Mouse (Mus musculus) spleen, adult 2 months (tissue): ENCODE measurements around the gene Clrn2. TPM values are rescaled to one million over a fixed set of nuclear protein-coding genes. Genes with fewer than 3 reads are reported as not detected.
A peak's percentile ranks its signal among the peaks of the same experiment; 100 is the strongest.

Experiments
- DNase-seq, 2 experiments: peaks; one replicate each; pipeline versions ENCODE4 v3.0.0 to v3.0.0-alpha.2; 2012 to 2021; ENCODE audit warnings: low spot score in 2 of 2, low read depth in 1 of 2
- H3K27ac ChIP-seq: fragments of 200-500 bp; 2 replicates; pipeline ENCODE4 v1.5.1; 2012; ENCODE audit warnings: low read length, inconsistent platforms; ENCODE audit not compliant: insufficient read depth
- H3K27me3 ChIP-seq: fragments of 200-500 bp; 2 replicates; pipeline ENCODE4 v1.6.1; 2012; ENCODE audit warnings: mild to moderate bottlenecking, moderate library complexity, low read length, inconsistent platforms; ENCODE audit not compliant: control insufficient read depth, insufficient read depth
- H3K36me3 ChIP-seq: fragments of 200-500 bp; 2 replicates; pipeline ENCODE4 v1.6.1; 2012; ENCODE audit warnings: mild to moderate bottlenecking, low read length, inconsistent platforms; ENCODE audit not compliant: control insufficient read depth, insufficient read depth
- H3K4me1 ChIP-seq: fragments of 200-500 bp; 2 replicates; pipeline ENCODE4 v1.6.1; 2011; ENCODE audit warnings: inconsistent platforms; ENCODE audit not compliant: control insufficient read depth, insufficient read depth, insufficient read length
- H3K4me3 ChIP-seq: fragments of 200-500 bp; 2 replicates; pipeline ENCODE4 v1.5.1; 2011; ENCODE audit warnings: mild to moderate bottlenecking, inconsistent platforms; ENCODE audit not compliant: insufficient read depth, insufficient read length; ENCODE audit errors: extremely low read depth
- CTCF ChIP-seq: fragments of 200-500 bp; IDR thresholded peaks from 2 replicates; pipeline ENCODE4 v1.5.1; 2011; ENCODE audit warnings: mild to moderate bottlenecking, inconsistent platforms; ENCODE audit not compliant: insufficient read depth, insufficient read length, insufficient replicate concordance; ENCODE audit errors: extremely low read depth
- POLR2A ChIP-seq: fragments of 200-500 bp; IDR thresholded peaks from 2 replicates; pipeline ENCODE4 v1.6.1; 2011; ENCODE audit warnings: low read depth, low read length, inconsistent platforms
- WGBS: fragments of 180-500 bp; shearing (Covaris S2); methylation state at CpG from one replicate; pipeline ENCODE4 v1.1.7; 2018; 5-methylcytosine and 5-hydroxymethylcytosine counted together
- polyA plus RNA-seq: library from polyadenylated mRNA; depleted of rRNA; stranded (reverse); fragments of >200 nt; gene quantifications from 2 replicates; pipeline ENCODE4 v1.2.3, GENCODE M21; 2012; rRNA removed

The Clrn2 gene
- polyA plus RNA-seq, result not detected in 2 replicates

DNA sequence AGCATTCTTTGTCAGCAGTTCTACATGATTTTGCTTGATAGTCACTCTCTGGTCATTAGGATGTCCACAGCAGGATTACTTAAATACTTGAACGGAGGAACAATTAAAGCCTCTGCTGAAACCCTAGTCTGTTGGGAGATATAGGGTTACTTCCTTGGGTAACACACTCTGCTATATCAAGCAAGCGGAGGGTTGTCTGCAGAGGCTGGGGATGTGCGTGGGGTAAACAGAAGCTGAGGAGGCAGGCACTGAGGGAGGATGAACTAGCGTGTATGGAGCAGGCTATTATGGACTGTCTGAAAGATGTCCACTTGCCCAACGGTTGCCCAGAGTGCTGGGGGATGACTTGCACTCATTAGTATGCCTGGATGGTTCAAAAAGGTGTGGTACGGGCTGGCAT, at the start of gene Clrn2:
Gene Clrn2 (plus strand): TSS at position 301 of the 400 bp plus-strand sequence.
- TF ChIP-seq POLR2A (no peak), CTCF (no peak)
- Histone ChIP-seq H3K27ac (no peak within 1 kb of the TSS), H3K27me3 (no peaks in the 10 kb centered on the region; the same call in none of the 2 replicates), H3K4me1 (peaks cover 3% of the 10 kb centered on the region; the same call in 1 of the 2 replicates), H3K36me3 (no peaks in the 10 kb centered on the region), H3K4me3 (no peak within 1 kb of the TSS)
- no peak for DNase-seq
- WGBS, result 76% methylated on average over 6 of the region's 6 CpGs

DNA sequence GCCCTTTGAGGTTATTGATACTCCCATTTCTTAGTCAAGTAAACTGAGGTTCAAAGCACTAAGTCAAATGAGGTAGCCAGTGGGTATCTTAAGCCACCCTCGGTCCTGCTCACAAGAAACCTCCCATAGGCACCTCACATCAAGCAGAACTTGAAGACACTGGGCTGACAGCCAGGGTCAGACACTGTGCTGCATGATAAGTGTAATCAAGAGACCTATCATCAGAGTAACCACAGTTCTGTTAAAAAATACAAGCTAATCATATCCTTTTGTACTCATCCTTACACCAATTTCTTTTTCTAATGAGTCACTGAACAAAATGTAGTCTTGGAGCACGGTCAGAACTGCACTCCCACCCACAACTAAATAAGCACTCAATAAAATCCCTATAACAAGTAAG, 47.4 kb upstream of the Clrn2 start:
- H3K27ac ChIP-seq, result no peak overlapping the region
- H3K4me1 ChIP-seq, result no peaks in the 10 kb centered on the region
- TF ChIP-seq POLR2A, result no peak
- no peak for TF ChIP-seq CTCF
- no peak overlapping the region for H3K4me3 ChIP-seq
- no peaks in the 10 kb centered on the region for H3K36me3 ChIP-seq
- H3K27me3 ChIP-seq, result no peaks in the 10 kb centered on the region
- 81% methylated on average over 2 of the region's 2 CpGs for WGBS
- no peak for DNase-seq

DNA sequence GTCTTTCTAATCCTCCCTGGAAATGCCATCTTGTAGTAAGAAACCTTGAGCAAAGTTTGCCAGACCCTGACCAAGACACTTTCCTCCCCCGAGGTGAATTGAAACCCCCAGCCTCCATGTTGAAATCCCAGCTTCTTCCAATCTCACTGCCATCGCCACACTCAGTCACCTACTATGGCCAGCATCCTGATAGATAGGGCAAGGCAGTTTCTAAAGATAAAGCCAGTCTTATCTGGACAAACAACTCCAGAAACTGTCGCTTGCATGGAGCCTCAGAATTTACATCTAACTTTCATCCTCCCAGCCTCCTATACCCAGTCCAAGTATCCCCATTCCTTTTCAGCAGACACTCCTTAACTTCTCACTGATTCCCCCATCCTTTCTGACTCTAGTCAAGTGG, 37.1 kb upstream of the Clrn2 start:
- Histone ChIP-seq H3K36me3 (no peaks in the 10 kb centered on the region), H3K4me3 (no peak overlapping the region), H3K4me1 (no peaks in the 10 kb centered on the region), H3K27me3 (no peaks in the 10 kb centered on the region), H3K27ac (no peak overlapping the region)
- DNase-seq, result no peak
- 83% methylated on average over 3 of the region's 3 CpGs for WGBS
- TF ChIP-seq CTCF (no peak), POLR2A (no peak)

DNA sequence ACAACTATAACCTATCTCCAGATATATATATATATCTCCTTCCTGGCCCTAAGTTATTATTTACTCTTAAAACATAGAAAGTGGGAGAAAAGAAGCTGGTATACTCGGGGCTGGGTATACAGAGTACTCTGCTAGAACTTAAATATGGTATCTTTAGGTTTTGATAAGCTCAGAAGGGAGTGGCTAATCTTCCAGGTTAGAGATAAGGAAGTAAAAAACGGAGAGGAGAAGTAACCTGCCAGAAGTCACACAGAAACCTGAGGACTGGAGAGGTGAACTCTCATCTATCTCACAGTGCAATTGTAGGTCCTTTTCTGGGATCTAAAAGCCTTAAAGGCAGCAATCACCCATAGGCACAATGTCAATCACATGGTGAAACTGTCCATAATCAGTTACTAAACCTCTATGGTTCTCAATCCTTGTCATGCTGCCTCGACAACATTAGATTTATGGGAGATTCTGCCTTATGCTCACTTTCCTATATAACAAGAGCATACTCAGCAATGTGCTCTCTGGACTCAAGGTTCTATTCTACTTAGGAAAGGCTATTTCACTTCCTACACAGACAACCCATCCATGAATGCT, 35.6 kb upstream of the Clrn2 start:
- H3K4me3 ChIP-seq, result no peak overlapping the region
- no peak overlapping the region for H3K27ac ChIP-seq
- TF ChIP-seq CTCF (no peak), POLR2A (no peak)
- no peaks in the 10 kb centered on the region for H3K27me3 ChIP-seq
- no peaks in the 10 kb centered on the region for H3K36me3 ChIP-seq
- no peaks in the 10 kb centered on the region for H3K4me1 ChIP-seq
- 53% methylated on average over 3 of the region's 3 CpGs for WGBS
- no peak for DNase-seq

DNA sequence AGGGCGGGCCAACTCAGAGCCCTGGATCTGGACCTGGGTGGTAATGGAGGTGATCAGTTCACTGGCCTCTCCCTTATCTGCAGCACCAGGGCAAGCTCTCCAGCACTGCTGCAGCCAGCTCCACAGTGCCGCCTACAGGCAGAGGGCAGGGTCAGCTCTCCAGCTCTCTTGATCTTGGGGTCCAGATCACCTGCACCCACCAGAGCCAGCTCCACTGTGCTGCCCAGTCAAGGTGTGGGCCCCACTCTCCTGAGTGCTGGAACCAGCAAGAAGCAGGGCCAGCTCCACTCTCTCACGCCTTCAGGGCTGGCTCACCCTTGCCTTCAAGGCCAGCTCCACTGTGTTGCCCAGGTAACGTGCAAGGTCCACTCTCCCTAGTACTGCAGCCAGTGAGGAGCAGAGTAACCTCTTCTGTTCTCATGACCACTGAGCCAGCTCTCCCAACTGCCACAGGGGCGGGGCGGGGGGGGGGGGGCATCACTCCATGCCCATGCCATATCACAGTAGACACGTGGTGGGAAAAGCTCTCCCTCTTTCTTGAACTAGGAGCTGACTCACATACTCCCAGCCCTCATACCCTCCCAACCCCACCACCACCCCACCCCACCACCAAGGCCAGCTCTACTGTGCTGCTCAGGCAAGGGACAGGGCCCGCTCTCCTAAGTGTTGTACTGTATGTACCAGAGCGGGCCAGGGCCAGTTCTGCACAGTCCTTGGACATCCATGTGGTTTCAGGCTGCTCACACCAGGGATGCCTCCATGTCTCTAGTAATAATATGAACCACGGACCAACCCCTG, 33.5 kb upstream of the Clrn2 start:
- no peak overlapping the region for H3K4me3 ChIP-seq
- H3K27me3 ChIP-seq, result no peaks in the 10 kb centered on the region
- no peaks in the 10 kb centered on the region for H3K36me3 ChIP-seq
- no peaks in the 10 kb centered on the region for H3K4me1 ChIP-seq
- WGBS, result 78% methylated on average over 10 of the region's 10 CpGs
- TF ChIP-seq POLR2A (no peak), CTCF (peak; percentile 29; the same call in 1 of the 2 replicates)
- DNase-seq, result no peak
- no peak overlapping the region for H3K27ac ChIP-seq

DNA sequence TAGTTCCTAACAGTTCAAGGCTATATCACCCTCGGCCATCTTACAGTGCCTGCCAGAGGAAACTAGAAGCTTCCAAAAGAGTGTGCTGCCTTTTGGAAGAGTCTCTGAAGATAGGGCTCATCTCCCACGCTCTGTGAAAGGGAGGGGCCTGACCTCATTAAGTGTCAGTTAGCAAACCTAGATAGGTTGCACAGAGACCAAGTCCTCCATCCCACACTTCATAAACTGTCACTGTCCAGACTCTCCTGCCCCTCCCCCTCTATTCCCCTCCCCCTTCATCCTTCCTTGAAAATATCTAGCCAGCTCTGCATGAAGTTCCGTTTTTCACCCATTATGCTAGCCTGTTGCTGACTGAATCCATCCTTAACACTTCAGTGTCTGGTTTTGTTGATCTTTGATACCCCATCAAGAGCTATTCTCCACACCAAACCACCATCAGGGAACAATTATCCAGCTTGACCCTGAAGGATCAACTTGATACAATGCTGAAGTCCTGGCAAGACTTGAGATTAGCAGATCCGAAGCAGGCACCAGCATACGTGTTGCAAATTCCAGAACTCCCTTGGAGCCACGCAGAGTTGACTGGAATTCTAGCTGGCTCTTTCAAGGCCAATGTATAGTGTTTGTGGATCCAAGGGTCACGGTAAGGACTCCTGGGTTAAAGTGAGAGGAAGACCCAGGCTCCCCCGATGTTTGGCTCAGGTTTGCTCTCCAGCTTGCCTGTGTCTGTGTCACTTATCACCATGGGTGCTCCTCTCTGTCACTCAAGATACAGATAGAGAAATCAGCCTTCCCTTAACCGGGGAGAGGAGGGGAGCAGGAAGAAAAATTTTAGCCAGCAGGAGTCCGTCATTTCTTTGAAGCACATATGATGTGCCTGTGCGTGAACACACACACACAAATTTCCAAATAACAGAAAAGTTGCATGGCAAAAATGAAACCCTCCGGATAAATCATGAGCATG, 31.4 kb upstream of the Clrn2 start:
- no peak for TF ChIP-seq POLR2A
- TF ChIP-seq CTCF, result no peak
- H3K27ac ChIP-seq, result no peak overlapping the region
- H3K27me3 ChIP-seq, result no peaks in the 10 kb centered on the region
- no peaks in the 10 kb centered on the region for H3K36me3 ChIP-seq
- no peak overlapping the region for H3K4me3 ChIP-seq
- no peak for DNase-seq
- no peaks in the 10 kb centered on the region for H3K4me1 ChIP-seq
- 79% methylated on average over 12 of the region's 12 CpGs for WGBS
